In the genomic region with DNA sequence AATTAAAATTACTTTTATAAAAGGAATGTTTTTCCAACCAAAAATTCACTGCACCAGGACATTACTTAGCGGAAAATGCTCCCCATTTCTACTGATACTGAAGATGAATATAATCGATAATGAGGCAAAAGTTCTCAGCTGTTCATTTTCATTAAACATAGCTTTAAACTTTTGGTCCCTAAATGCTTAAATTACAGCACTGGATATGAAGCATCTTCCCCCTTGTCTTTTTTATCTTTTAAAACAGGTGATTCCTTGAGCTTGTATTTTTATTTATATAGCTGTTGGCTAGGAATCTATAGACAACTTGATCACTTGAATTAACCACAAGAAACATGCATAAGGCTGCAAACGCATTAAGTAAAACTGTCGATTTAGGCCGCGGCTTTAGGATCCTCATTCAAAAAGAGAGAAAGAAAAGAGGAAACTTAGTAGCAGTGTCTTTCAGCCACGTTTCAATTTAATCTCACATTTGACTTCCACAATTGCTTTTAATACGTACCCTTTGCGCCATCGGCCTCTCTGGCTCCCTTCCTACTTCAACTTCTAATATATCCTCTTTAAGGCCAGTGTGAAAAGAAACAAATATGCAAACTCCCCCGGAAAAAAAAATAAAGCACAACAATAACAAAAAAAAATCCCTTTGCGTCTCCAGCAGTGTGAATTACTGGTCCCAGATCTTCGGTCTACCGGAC, we compare ENCODE assay signal across 8 mouse cellular contexts. TPM values are rescaled to one million over a fixed set of nuclear protein-coding genes. Genes with fewer than 3 reads are reported as not detected.
DNase-seq lines count a peak whose midpoint lies in the region; ATAC-seq and TF ChIP-seq lines count a peak whose summit lies in the region.

No protein-coding gene starts in this region.

- no peaks in the 10 kb centered on the region for H3K9me3 ChIP-seq in liver, embryonic 12.5 days (replicated peaks)
- H3K9me3 ChIP-seq in stomach, embryonic 16.5 days (replicated peaks; ENCODE audit: control insufficient read depth, low read length), result no peaks in the 10 kb centered on the region

- H3K4me3 ChIP-seq in cerebellum, adult 2 months (replicated peaks; ENCODE audit: insufficient read depth, low read depth, low read length), result peak overlapping the region; percentile 74
- peak overlapping the region; percentile 54; the same call in 1 of the 2 replicates for H3K4me3 ChIP-seq in spleen, adult 2 months (ENCODE audit: extremely low read depth, insufficient read depth, insufficient read length)
- peak overlapping the region; percentile 65 for H3K4me3 ChIP-seq in liver, embryonic 12.5 days
- H3K4me3 ChIP-seq in stomach, embryonic 16.5 days (replicated peaks; ENCODE audit: low read length), result peak overlapping the region; percentile 88

- 0 out of 2 replicates have a peak, but pooled peaks cover 3% of the 10 kb centered on the region for H3K36me3 ChIP-seq in spleen, adult 2 months (ENCODE audit: control insufficient read depth, insufficient read depth, low read length)
- H3K36me3 ChIP-seq in liver, embryonic 12.5 days, result 0 out of 2 replicates have a peak, but pooled peaks cover 4% of the 10 kb centered on the region
- 0 out of 2 replicates have a peak, but pooled peaks cover 3% of the 10 kb centered on the region for H3K36me3 ChIP-seq in stomach, embryonic 16.5 days (ENCODE audit: control insufficient read depth, insufficient read depth, low read length)

- no peaks in the 10 kb centered on the region for H3K27me3 ChIP-seq in cerebellum, adult 2 months (ENCODE audit: control insufficient read depth, insufficient read depth, low read length)
- peaks cover 21% of the 10 kb centered on the region for H3K27me3 ChIP-seq in spleen, adult 2 months (ENCODE audit: control insufficient read depth, insufficient read depth, low read length)
- H3K27me3 ChIP-seq in liver, embryonic 12.5 days (replicated peaks), result peaks cover 86% of the 10 kb centered on the region
- no peaks in the 10 kb centered on the region for H3K27me3 ChIP-seq in stomach, embryonic 16.5 days (ENCODE audit: control insufficient read depth, insufficient read depth, low read length)

- WGBS in cerebellum, adult 2 months, result 2% methylated on average over 14 of the region's 14 CpGs
- WGBS in spleen, adult 2 months, result 5% methylated on average over 14 of the region's 14 CpGs
- under 1% methylated on average over 14 of the region's 14 CpGs for WGBS in liver, embryonic 12.5 days (ENCODE audit: insufficient replicate concordance)
- under 1% methylated on average over 14 of the region's 14 CpGs for WGBS in stomach, embryonic 16.5 days

- no peak for ATAC-seq in liver, embryonic 12.5 days
- ATAC-seq in stomach, embryonic 16.5 days (ENCODE audit: insufficient read depth, low FRiP score), result no peak

- no peaks in the 10 kb centered on the region for H3K4me1 ChIP-seq in cerebellum, adult 2 months (ENCODE audit: control insufficient read depth, insufficient read depth, low read length)
- H3K4me1 ChIP-seq in spleen, adult 2 months (ENCODE audit: control insufficient read depth, insufficient read depth, insufficient read length), result peaks cover 10% of the 10 kb centered on the region
- H3K4me1 ChIP-seq in liver, embryonic 12.5 days, result peaks cover 36% of the 10 kb centered on the region
- peaks cover 11% of the 10 kb centered on the region for H3K4me1 ChIP-seq in stomach, embryonic 16.5 days (ENCODE audit: control insufficient read depth, insufficient read depth, low read length)

- no peak for TF ChIP-seq POLR2A in cerebellum, adult 2 months (IDR thresholded peaks at IDR 0.05; ENCODE audit: borderline replicate concordance, insufficient read depth, low read length)
- no peak for TF ChIP-seq POLR2A in spleen, adult 2 months (IDR thresholded peaks at IDR 0.05; ENCODE audit: low read depth, low read length)

- TF ChIP-seq CTCF in cerebellum, adult 2 months (IDR thresholded peaks at IDR 0.05; ENCODE audit: borderline replicate concordance, insufficient read depth, low read depth, low read length), result no peak
- no peak for TF ChIP-seq CTCF in spleen, adult 2 months (IDR thresholded peaks at IDR 0.05; ENCODE audit: extremely low read depth, insufficient read depth, insufficient read length, insufficient replicate concordance)

- peak overlapping the region; percentile 89 for H3K4me2 ChIP-seq in liver, embryonic 12.5 days
- peak overlapping the region; percentile 81 for H3K4me2 ChIP-seq in stomach, embryonic 16.5 days (ENCODE audit: low read depth, low read length)

- DNase-seq in cerebellum, adult 2 months, result peak in 1 of 2 experiments; percentile 27
- DNase-seq in cerebellum, adult 11-12 months, result no peak
- no peak for DNase-seq in spleen, adult 2 months (ENCODE audit: low read depth in 1 of 2, low spot score in 2 of 2)
- DNase-seq in spleen, postnatal 4 days (ENCODE audit: low spot score in 2 of 2), result no peak
- no peak for DNase-seq in ovary, adult 18-20 months (ENCODE audit: low spot score)
- DNase-seq in right cerebral cortex, postnatal 10 days (ENCODE audit: low spot score in 2 of 2), result no peak

- peak overlapping the region; percentile 74 for H3K9ac ChIP-seq in liver, embryonic 12.5 days
- H3K9ac ChIP-seq in stomach, embryonic 16.5 days (ENCODE audit: low read length), result peak overlapping the region; percentile 100

- H3K27ac ChIP-seq in cerebellum, adult 2 months (ENCODE audit: insufficient read depth, low read length), result peak overlapping the region; percentile 84
- no peak overlapping the region for H3K27ac ChIP-seq in spleen, adult 2 months (ENCODE audit: insufficient read depth, low read length)
- peak overlapping the region; percentile 82 for H3K27ac ChIP-seq in liver, embryonic 12.5 days
- peak overlapping the region; percentile 95 for H3K27ac ChIP-seq in stomach, embryonic 16.5 days (ENCODE audit: low read length)

RNA-seq across cellular contexts. Expression of gene Meis1, which starts 0.9 kb away (rescaled TPM):
- 45.9 and 46.3 TPM in 2 replicates for polyA plus RNA-seq in cerebellum, adult 2 months (2012; rRNA removed)
- 5.0 and 5.9 TPM in 2 replicates for polyA plus RNA-seq in spleen, adult 2 months (2012; rRNA removed)
- polyA plus RNA-seq in liver, embryonic 12.5 days (2016; fragmentation: Nextera tagmentation; extraction: Ambion mirVana), result 24.6 TPM in 2 replicates
- polyA plus RNA-seq in stomach, embryonic 16.5 days (2015; fragmentation: Nextera tagmentation; extraction: Ambion mirVana), result 143 and 153 TPM in 2 replicates
